Mouse (Mus musculus) cerebellum, adult 2 months (tissue): ENCODE results near the gene Trpm8. TPM values are rescaled to one million over a fixed set of nuclear protein-coding genes. Genes with fewer than 3 reads are reported as not detected.
A peak's percentile ranks its signal among the peaks of the same experiment; 100 is the strongest.

Experiments
- DNase-seq, 2 experiments: peaks; one replicate each; pipeline ENCODE4 v3.0.0; 2021
- H3K27ac ChIP-seq: fragments of 200-500 bp; 2 replicates; pipeline ENCODE4 v1.5.1; 2012; ENCODE audit warnings: low read length, control low read depth, inconsistent platforms; ENCODE audit not compliant: insufficient read depth
- H3K27me3 ChIP-seq: fragments of 200-500 bp; 2 replicates; pipeline ENCODE4 v1.6.1; 2012; ENCODE audit warnings: inconsistent platforms, mild to moderate bottlenecking, low read length, moderate library complexity; ENCODE audit not compliant: control insufficient read depth, insufficient read depth
- H3K4me1 ChIP-seq: fragments of 200-500 bp; 2 replicates; pipeline ENCODE4 v1.6.1; 2011; ENCODE audit warnings: low read length; ENCODE audit not compliant: control insufficient read depth, insufficient read depth
- H3K4me3 ChIP-seq: fragments of 200-500 bp; replicated peaks from 2 replicates; pipeline ENCODE3; 2011; ENCODE audit warnings: mild to moderate bottlenecking, low read depth, low read length, control low read depth; ENCODE audit not compliant: insufficient read depth
- CTCF ChIP-seq: fragments of 200-500 bp; IDR thresholded peaks from 2 replicates; pipeline ENCODE4 v1.5.1; 2011; ENCODE audit warnings: low read depth, mild to moderate bottlenecking, control low read depth, low read length, moderate library complexity, borderline replicate concordance; ENCODE audit not compliant: insufficient read depth
- POLR2A ChIP-seq: fragments of 200-500 bp; IDR thresholded peaks from 2 replicates; pipeline ENCODE4 v1.6.1; 2011; ENCODE audit warnings: low read length, control low read depth, borderline replicate concordance; ENCODE audit not compliant: insufficient read depth
- WGBS: fragments of 180-500 bp; shearing (Covaris S2); methylation state at CpG from one replicate; pipeline ENCODE4 v1.1.7; 2018; 5-methylcytosine and 5-hydroxymethylcytosine counted together
- polyA plus RNA-seq: library from polyadenylated mRNA; depleted of rRNA; stranded (reverse); fragments of >200 nt; gene quantifications from 2 replicates; pipeline ENCODE4 v1.2.3, GENCODE M21; 2012

Trpm8 gene
- polyA plus RNA-seq, 1 experiment: 0.49 TPM

DNA sequence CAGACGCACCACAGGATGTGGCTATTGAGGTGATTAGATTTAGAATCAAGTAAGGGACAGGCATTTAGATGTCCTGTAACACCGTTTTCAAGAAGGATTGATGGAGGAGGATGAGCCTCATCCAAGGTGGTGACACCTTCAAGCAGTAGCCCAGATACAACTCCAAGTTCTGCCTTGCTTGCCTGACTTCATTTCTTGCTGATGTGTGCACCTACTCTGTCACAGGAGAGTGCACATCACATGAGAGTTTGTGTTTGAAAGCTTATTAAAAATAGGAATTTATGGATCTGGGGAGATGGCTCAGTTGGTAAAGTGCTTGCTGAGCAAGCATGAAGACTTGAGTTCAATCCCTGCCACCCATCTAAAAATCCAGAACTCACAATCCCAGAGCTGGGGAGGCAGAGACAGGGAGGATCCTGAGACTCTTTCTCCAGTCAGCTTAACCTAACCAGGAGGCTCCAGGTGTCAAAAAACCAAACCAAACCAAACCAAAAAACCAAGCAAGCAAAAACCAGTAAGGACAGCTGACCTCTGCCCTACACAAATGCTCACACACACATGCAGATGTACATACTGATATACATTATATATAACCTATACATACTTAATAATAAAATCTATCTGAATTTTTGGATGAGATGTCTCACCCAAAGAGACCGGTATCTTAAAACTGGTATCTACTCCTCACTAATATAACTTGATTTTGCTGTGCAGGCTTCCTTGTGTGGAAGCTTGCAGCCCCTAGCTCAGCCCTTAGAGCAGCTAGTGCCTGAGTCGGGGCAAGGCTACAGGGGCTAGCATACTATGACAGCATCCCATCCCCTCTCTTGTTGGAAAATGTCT lies 21.4 kb downstream of the Trpm8 start:
- 61% methylated on average over 4 of the region's 4 CpGs for WGBS
- TF ChIP-seq POLR2A (no peak), CTCF (no peak)
- DNase-seq: no peak
- no peak overlapping the region for H3K4me3 ChIP-seq
- H3K27me3 ChIP-seq: no peaks in the 10 kb centered on the region
- H3K27ac ChIP-seq: no peak overlapping the region
- no peaks in the 10 kb centered on the region for H3K4me1 ChIP-seq

DNA sequence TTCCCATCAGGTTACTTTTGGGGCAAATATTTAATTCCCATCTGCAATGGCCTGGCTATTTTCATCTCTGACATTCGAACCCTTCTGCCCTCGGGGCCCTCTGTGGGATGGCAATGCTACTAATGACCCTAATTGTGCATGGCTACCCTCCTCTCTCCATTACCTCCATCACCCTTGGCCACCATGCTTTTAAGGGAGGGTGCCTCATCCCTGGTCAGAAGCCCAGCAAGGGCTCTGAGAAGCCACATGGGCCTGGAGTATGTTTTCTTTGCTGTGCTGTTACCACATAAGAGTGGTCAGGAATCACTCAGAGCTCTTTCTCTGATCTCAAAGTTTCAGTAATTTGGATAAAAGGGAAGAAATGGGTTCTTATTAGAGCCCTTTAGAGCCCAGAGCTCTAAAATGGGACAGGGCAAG lies 22.1 kb downstream of the Trpm8 start:
- no peak overlapping the region for H3K4me3 ChIP-seq
- whole genome bisulfite sequencing: 75% methylated on average over 2 of the region's 2 CpGs
- H3K27ac ChIP-seq: no peak overlapping the region
- no peaks in the 10 kb centered on the region for H3K27me3 ChIP-seq
- TF ChIP-seq POLR2A: no peak
- no peak for TF ChIP-seq CTCF
- no peaks in the 10 kb centered on the region for H3K4me1 ChIP-seq
- no peak for DNase-seq

DNA sequence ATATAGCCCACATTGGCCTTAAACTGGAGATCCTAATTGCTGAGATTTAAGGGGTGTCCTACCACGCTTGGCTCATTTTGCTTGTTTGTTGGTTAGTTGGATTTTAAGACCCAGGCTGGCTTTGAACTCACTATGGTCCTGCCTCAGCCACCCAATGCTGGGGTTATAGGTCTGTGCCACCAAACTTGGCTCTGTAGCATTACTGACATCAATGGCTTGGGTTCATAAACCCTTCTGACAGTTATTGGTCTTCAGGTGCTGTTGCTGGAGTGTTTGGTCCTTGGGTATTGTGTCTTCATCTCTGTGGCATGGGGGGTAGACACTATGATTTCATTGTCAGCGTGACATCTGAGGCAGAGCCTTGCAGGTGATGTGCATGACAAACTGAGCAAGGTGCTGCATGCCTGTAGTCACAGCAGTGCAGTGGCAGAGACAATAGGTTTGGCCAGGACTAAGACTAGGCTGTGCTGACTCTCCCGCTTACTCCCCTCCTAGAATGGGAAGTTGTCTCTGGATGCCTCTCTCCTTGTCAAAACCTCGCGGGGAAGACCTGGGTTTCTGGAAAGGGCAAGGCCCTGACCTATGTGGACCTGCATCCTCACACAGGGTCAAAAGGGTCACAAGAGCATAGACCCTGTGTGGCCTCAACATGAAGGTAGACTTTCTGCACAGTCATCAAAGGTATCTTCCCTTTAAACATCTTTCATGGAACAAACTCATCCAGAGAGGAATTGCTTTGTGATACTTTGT lies 23.0 kb downstream of the Trpm8 start:
- Histone ChIP-seq H3K27me3 (no peaks in the 10 kb centered on the region), H3K27ac (no peak overlapping the region), H3K4me1 (no peaks in the 10 kb centered on the region), H3K4me3 (no peak overlapping the region)
- WGBS: 34% methylated on average over 5 of the region's 5 CpGs
- no peak for TF ChIP-seq CTCF
- TF ChIP-seq POLR2A: no peak
- DNase-seq: no peak

DNA sequence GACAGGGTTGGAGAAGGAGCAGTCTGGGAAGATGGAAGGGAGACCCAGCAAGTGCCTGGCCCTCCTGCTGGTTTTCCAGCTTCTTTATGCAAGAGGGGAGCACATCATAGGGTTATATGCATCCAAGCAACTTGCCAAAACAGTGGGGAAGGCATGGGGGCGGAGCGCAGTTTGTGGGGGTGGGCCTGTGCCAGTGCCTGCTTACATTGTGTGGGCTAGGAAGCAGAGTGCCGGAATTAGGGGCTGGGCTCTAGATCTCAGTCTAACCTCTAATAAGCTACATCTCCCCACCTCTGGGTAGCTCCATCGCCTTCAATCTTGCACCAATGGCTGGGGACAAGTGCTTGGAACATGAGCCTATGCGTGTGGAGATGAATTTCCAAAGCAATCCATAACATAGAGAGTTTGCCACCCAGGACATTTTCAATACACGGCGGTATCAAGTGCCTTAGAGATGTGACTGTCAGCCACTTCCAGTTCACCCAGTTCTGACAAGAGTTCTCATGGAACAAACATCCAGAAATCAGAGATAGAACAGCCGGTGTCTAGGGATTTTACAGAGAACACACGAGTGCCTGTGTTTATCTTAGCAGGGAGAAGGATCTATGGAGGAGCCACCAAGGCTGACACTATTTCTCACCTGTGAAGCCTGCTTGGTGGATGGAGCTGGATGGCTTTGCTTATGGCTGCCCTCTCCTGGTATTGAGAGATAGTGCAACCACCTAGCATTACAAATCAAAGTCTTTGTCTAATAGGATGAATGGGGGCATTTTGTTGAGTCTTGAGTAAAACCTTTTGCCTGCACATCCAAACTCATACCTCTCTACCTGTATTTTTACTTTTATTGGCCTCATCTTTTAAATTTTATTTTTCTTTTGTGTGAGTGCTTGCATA lies 23.9 kb downstream of the Trpm8 start:
- WGBS: 68% methylated on average over 9 of the region's 9 CpGs
- TF ChIP-seq POLR2A (no peak), CTCF (peak; percentile 48)
- Histone ChIP-seq H3K27me3 (no peaks in the 10 kb centered on the region), H3K4me3 (no peak overlapping the region), H3K27ac (no peak overlapping the region), H3K4me1 (no peaks in the 10 kb centered on the region)
- no peak for DNase-seq

DNA sequence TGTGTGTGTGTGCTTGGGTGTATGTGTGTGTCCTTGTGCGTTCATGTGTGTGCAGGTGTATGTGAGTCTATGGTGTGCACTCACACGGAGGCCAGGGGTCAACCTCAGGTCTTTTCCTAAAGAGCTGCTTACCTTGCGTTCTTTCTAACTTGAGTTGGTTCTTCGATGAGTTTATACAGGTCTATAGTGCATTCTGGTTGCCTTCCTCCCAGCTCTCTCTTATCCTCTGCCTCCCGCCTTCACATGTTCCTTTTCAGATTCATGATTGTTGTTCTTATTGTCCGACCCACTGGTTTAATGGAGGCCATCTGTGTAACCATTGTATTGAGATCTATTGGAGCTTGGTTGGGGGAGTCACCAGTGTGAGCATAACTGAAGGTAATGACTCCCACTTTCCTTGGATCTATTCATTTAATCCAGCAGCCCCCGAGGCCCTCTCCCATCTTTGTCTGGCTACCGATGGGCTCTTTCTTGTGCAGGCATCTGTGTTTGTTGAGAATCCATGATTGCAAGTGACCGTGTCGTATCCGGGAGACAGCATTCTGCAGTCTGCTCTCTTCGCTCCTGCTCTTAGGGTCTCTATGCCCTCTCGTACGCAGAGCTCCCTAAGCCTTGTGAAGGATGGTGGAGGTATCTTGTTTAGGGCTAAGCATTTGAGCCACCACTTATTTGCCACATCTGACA lies 24.7 kb downstream of the Trpm8 start:
- no peak overlapping the region for H3K4me3 ChIP-seq
- WGBS: 62% methylated on average over 14 of the region's 14 CpGs
- no peaks in the 10 kb centered on the region for H3K4me1 ChIP-seq
- no peak overlapping the region for H3K27ac ChIP-seq
- H3K27me3 ChIP-seq: no peaks in the 10 kb centered on the region
- DNase-seq: no peak
- TF ChIP-seq CTCF (no peak), POLR2A (no peak)

DNA sequence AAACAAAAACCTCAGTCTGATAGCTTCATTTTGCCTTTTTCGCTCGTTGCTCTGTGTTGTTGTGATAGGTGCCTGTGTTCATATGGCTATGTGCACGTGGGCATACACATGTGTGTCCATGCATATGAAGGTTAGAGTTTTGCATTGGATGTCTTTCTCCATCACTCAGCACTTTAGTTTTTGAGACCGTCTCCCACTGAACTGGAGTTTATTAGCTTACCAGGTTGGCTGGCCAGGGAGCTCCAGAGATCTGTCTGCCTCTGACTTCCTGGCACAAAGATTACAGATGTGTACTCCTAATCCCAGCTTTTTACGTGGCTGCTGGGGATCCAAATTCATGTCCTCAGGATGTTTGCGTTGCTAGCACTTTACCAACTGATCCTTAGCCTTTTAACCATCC lies 26.3 kb downstream of the Trpm8 start:
- Histone ChIP-seq H3K4me1 (no peaks in the 10 kb centered on the region), H3K27ac (no peak overlapping the region), H3K27me3 (0 out of 2 replicates have a peak, but pooled peaks cover 1% of the 10 kb centered on the region), H3K4me3 (no peak overlapping the region)
- no peak for DNase-seq
- no peak for TF ChIP-seq POLR2A
- 59% methylated on average over 6 of the region's 6 CpGs for WGBS
